Mouse (Mus musculus): Measurements from ENCODE around the gene Tmem159.

GRCm38 (mm10) chr7:120054016-120054415 is 48.1 kb upstream of the Tmem159 start:
- no peak for TF ChIP-seq CTCF (IDR thresholded peaks at IDR 0.05; ENCODE audit: borderline replicate concordance, insufficient read depth, low read length)
- no peak for TF ChIP-seq POLR2A (IDR thresholded peaks at IDR 0.05; ENCODE audit: low read depth, low read length)

All from embryonic fibroblast, embryonic 13.5 days (primary cell).